Mouse (Mus musculus): Measurements from ENCODE around the gene Ppp4c. TPM values are rescaled to one million over a fixed set of nuclear protein-coding genes. Genes with fewer than 3 reads are reported as not detected.

Ppp4c gene
- total RNA-seq (2021) = 10 to 100 TPM; 44.2 to 48.8 TPM
- long read RNA-seq, experiment 1, transcript Ppp4c-211 (8 exons, 1,400 nt) = minor isoform, 19 of 54 reads
- long read RNA-seq, experiment 1, transcript Ppp4c-201 (9 exons, 1,359 nt) = major isoform, 29 of 54 reads
- long read RNA-seq, experiment 1, partial matches to known transcripts = 0 of 54 reads
- long read RNA-seq, experiment 1, other reads (novel, unspliced or antisense) = 6 of 54 reads
- long read RNA-seq, experiment 2, transcript Ppp4c-201 (9 exons, 1,359 nt) = minor isoform, 25 of 61 reads
- long read RNA-seq, experiment 2, transcript Ppp4c-211 (8 exons, 1,400 nt) = major isoform, 27 of 61 reads
- long read RNA-seq, experiment 2, partial matches to known transcripts = 0 of 61 reads
- long read RNA-seq, experiment 2, other reads (novel, unspliced or antisense) = 9 of 61 reads

- peak; percentile 98 for DNase-seq
Measured at GRCm38 (mm10) chr7:126791851-126792720, at the start of gene Ppp4c. TSS of gene Ppp4c (minus strand) at chr7:126792496.

DNA sequence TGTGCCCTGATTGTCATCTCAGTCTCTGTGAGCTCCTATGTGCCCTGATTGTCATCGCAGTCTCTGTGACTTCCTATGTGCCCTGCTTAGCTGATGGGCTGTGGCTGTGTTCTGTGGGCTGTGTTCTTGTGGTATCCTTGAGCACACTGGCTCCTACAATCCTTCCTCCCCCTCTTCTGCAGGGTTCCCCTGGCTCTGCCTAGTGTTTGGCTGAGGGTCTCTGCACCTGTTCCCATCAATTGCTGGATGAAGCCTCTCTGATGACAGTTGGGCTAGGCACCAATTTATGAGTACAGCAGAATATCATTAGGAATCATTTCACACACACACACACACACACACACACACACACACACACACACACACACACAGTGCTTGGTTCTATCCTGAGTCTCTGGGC is 41.0 kb upstream of the Ppp4c start:
- no peak for DNase-seq

GRCm38 (mm10) chr7:126832036-126832598 is 39.8 kb upstream of the Ppp4c start:
- DNase-seq = peak; percentile 73

DNA sequence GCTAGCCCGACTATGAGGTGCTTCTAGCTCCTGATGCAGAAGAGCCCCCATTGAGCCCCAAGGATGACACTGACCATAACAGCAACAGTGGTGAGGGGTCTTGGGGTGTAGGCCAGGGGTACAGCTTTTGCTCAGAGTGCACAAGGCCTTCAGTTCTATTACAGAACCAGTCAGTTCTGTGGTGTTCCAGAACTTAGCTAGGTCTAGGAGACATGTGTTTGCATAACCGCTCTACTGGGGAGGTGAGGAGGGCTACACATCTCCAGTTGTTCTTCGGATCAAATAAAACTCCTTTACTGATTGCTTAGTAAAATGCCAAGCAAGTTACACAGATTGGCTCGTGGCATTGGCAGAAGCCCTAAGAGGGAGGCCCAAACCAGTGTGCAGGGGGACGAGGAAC is 39.2 kb upstream of the Ppp4c start, which contains the start of gene 4930451I11Rik:
4930451I11Rik (minus strand) TSS at position 101 of the 400 bp plus-strand sequence.
- DNase-seq = no peak

GRCm38 (mm10) chr7:126825952-126826351 is 33.7 kb upstream of the Ppp4c start:
- DNase-seq = no peak

GRCm38 (mm10) chr7:126825403-126825802 is 33.1 kb upstream of the Ppp4c start:
- no peak for DNase-seq

- no peak for DNase-seq
Measured at GRCm38 (mm10) chr7:126823940-126824339, 31.6 kb upstream of the Ppp4c start.

- no peak for DNase-seq
Measured at GRCm38 (mm10) chr7:126823202-126823711, 31.0 kb upstream of the Ppp4c start.

- DNase-seq = no peak
Measured at GRCm38 (mm10) chr7:126822741-126823140, 30.4 kb upstream of the Ppp4c start.

DNA sequence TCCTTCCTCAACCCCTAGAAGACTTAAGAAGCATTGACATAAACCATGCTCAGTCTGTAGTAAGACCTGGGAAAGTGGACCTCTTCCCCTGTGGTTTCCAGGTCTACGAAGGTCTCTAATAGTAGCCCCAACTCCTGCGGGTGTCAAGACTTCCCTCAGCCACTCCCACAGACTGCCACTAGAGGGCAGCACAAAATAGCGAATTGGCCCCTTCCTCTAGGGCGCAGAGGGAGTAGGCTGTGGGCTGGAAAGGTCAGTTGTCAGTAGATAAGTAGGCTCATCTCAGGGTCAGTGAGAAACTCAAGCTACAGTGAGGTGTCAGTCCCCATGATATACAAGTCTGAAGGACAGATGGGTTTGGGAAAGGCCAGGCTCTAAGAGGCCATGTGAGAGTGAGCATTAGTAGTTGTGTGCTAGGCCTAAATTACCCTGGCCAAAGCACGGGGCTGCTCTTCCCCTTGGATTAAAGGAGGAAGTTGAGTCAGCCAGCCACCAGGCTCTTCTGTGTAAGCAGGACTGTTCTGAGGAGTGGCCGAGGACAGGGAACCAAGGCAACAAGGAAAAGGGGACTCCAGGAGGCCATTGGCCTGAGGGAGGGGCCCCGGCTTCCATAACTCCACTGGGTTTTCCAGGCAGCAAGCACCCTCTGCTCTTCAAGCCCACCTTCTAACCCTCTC is 29.7 kb upstream of the Ppp4c start:
- peak; percentile 86 for DNase-seq

DNA sequence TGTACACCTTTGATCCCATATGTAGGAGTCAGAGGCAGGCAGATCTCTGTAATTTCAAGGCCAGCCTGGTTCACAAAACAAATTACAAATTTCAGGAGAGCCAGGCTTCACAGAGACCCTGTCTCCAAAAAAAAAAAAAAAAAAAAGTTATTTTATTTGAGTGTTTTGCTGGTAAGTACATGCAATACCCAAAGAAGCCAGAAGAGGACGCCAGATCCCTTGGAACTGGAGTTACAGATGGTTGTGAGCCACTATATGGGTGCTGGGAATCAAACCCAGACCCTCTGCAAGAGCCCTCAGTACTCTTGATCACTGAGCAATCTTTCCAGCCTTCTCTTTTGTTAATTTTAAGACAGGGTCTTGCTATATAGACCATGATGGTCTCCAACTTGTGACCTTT is 26.5 kb upstream of the Ppp4c start:
- no peak for DNase-seq

DNA sequence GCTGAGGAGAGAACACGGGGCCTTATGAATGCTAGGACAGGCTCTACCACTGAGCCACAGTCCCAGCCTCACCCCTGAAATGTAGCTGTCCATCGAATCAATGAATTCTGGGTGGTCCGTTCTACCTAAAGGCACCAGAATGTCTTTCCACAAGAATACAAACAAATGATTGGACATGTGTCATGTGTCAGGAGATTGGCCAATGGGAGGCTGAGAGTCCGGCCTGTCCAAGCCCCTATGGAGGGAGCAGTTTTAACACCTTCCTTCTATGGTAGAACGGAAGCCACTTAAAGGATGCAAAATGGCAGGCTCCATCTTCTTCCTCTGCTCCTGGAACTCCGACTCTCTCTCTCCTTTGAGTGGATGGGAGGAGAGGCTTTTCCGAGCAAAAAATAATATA is 25.3 kb upstream of the Ppp4c start:
- no peak for DNase-seq

- DNase-seq = no peak
Measured at GRCm38 (mm10) chr7:126816494-126816893, 24.2 kb upstream of the Ppp4c start.

DNA sequence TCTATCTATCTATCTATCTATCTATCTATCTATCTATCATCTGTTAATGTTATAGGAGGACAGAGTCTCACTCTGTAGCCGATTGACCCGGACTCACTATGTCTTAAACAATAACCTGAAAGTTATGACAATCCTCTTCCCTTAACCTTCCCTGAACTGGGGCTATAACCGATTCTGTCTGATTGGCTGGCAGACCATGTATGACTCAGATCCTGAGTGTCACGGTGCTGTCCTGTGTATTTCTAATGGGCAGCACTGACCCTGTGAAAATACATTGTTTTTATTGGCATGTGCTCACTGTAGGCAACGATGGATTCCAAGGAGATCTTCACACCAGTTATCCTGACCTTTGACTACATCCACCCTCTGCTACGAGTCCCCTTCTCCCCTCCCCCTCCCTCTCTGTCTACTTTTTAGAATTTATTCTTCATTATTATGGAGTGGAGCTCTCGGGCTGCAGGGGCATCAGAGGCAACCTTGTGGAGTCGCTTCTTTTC is 23.5 kb upstream of the Ppp4c start:
- no peak for DNase-seq

- no peak for DNase-seq
Measured at GRCm38 (mm10) chr7:126809723-126810369, 17.6 kb upstream of the Ppp4c start.

- DNase-seq = peak; percentile 83
Measured at GRCm38 (mm10) chr7:126808703-126809455, 16.6 kb upstream of the Ppp4c start.

DNA sequence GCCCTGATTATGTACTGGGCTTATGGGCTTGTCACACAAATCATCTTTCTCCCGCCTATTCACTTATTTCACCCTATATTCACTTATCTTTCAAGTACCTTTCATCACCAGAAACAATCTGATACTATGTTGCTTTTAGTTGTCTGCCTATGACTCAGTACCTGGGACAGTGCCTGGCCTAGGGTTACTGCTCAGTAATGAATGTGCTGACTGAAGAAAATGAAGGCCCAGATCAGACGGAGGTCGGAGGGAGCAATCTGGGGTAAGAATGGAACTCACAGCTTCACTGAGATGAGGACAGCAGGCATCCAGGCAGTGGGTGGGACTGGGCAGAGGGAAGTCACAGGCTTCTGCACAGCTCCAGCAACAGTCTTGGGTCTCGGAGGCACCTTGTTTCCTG is 15.1 kb upstream of the Ppp4c start:
- no peak for DNase-seq

- DNase-seq = no peak
Measured at GRCm38 (mm10) chr7:126806956-126807355, 14.7 kb upstream of the Ppp4c start.

GRCm38 (mm10) chr7:126803751-126804150 is 11.5 kb upstream of the Ppp4c start:
- DNase-seq = no peak

GRCm38 (mm10) chr7:126803181-126803580 is 10.9 kb upstream of the Ppp4c start:
- DNase-seq = no peak

Measured in gastrocnemius, postnatal 10 days (tissue).